Mouse (Mus musculus) heart, adult 2 months (tissue): Measurements from ENCODE around the gene Cdh16. TPM values are rescaled to one million over a fixed set of nuclear protein-coding genes. Genes with fewer than 3 reads are reported as not detected.

Experiments
- DNase-seq, 2 experiments: peaks; one replicate each; pipeline ENCODE4 v3.0.0; 2021
- H3K27ac ChIP-seq: fragments of 200-600 bp; 2 replicates; pipeline ENCODE4 v1.8.1; 2022
- H3K27me3 ChIP-seq: fragments of 200-500 bp; 2 replicates; pipeline ENCODE4 v1.6.1; 2012; ENCODE audit warnings: mild to moderate bottlenecking, low read length, inconsistent platforms, mixed read lengths; ENCODE audit not compliant: control insufficient read depth, insufficient read depth
- H3K36me3 ChIP-seq: fragments of 200-500 bp; 2 replicates; pipeline ENCODE4 v1.6.1; 2012; ENCODE audit warnings: low read length, inconsistent platforms; ENCODE audit not compliant: control insufficient read depth, insufficient read depth
- H3K4me1 ChIP-seq: fragments of 200-500 bp; 2 replicates; pipeline ENCODE4 v1.6.1; 2011; ENCODE audit warnings: low read length; ENCODE audit not compliant: control insufficient read depth, insufficient read depth
- H3K4me3 ChIP-seq: fragments of 200-600 bp; 2 replicates; pipeline ENCODE4 v1.8.1; 2022
- H3K79me2 ChIP-seq: fragments of 200-500 bp; replicated peaks from 2 replicates; pipeline ENCODE4 v1.6.1; 2012; ENCODE audit warnings: mild to moderate bottlenecking, inconsistent platforms, low read length, moderate library complexity, mixed read lengths; ENCODE audit not compliant: control insufficient read depth, insufficient read depth
- H3K9ac ChIP-seq: fragments of 200-500 bp; 2 replicates; pipeline ENCODE4 v1.6.1; 2012; ENCODE audit warnings: low read depth, mild to moderate bottlenecking, control low read depth, inconsistent platforms, low read length, mixed read lengths
- CTCF ChIP-seq: fragments of 200-600 bp; IDR thresholded peaks from 2 replicates; pipeline ENCODE4 v1.8.1; 2022; ENCODE audit warnings: antibody characterized with exemption, mild to moderate bottlenecking, moderate library complexity
- EP300 ChIP-seq: fragments of 200-500 bp; IDR thresholded peaks from 2 replicates; pipeline ENCODE4 v1.6.1; 2011; ENCODE audit warnings: low read depth, low read length, control low read depth; ENCODE audit not compliant: insufficient read depth
- POLR2A ChIP-seq: fragments of 200-500 bp; IDR thresholded peaks from 2 replicates; pipeline ENCODE4 v1.6.1; 2011; ENCODE audit warnings: mild to moderate bottlenecking, low read depth, low read length, control low read depth; ENCODE audit not compliant: insufficient read depth
- WGBS: fragments of 180-500 bp; shearing (Covaris S2); methylation state at CpG from one replicate; pipeline ENCODE4 v1.1.7; 2018; 5-methylcytosine and 5-hydroxymethylcytosine counted together
- intact Hi-C: fragments of 180-260 bp; cut with DNase I; formaldehyde crosslinking; loops from one replicate; pipeline ENCODE4 v1.15.1; 2025
- polyA plus RNA-seq: library from polyadenylated mRNA; depleted of rRNA; stranded (reverse); fragments of >200 nt; gene quantifications from 2 replicates; pipeline ENCODE4 v1.2.3, GENCODE M21; 2012
- total RNA-seq, 2 experiments: library from RNA; stranded (reverse); gene quantifications; 2 replicates each; pipeline ENCODE4 v1.2.3; 2021

Gene Cdh16
- total and polyA plus RNA-seq, 3 experiments = 3.3 to 7.1 (median 4.3) TPM

DNA sequence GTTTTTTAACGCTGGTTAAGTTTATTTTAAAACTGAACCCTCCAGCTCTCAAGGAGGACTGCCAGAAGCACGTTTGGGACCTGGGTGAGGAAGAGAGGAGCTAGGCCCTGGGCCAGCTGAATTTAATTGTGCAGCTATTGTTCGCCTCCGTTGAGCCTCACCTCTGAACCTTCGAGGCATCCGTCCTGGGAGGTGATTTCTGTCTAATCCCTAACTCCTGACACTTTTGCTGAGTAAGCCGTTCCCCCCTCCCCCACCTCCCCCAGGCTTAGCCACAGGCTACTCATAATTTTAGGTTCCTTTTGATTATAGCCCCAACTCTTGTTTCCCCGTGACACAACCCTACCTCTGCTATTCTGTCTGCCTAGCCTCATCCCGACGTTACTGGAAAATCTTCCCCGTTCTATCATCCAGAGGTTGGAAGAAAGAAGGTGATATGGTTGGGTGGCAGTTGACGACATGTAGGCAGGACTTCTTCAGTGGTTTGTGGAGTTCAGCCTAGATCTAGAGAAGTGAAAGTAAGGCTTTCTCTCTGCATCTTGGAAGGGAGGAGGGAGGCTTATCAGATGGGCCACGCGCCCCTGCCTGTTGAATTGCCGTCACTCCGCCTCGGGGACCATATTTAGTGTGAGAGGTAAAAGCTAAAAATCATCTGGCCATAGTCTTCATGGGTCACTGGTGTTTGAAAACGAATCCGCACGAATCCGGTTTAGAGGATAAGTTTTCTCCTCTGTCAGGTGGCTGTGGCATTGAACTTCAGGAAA is 28.2 kb downstream of the Cdh16 start:
- DNase-seq = no peak
- Histone ChIP-seq H3K36me3 (no peaks in the 10 kb centered on the region; the same call in 1 of the 2 replicates), H3K4me3 (no peak overlapping the region), H3K79me2 (peaks cover 3% of the 10 kb centered on the region), H3K27ac (no peak overlapping the region), H3K9ac (no peak overlapping the region), H3K27me3 (no peaks in the 10 kb centered on the region), H3K4me1 (peaks cover 2% of the 10 kb centered on the region)
- TF ChIP-seq POLR2A (no peak), CTCF (no peak), EP300 (no peak)
- intact Hi-C loops = no loop called here
- WGBS = 68% methylated on average over 21 of the region's 21 CpGs

DNA sequence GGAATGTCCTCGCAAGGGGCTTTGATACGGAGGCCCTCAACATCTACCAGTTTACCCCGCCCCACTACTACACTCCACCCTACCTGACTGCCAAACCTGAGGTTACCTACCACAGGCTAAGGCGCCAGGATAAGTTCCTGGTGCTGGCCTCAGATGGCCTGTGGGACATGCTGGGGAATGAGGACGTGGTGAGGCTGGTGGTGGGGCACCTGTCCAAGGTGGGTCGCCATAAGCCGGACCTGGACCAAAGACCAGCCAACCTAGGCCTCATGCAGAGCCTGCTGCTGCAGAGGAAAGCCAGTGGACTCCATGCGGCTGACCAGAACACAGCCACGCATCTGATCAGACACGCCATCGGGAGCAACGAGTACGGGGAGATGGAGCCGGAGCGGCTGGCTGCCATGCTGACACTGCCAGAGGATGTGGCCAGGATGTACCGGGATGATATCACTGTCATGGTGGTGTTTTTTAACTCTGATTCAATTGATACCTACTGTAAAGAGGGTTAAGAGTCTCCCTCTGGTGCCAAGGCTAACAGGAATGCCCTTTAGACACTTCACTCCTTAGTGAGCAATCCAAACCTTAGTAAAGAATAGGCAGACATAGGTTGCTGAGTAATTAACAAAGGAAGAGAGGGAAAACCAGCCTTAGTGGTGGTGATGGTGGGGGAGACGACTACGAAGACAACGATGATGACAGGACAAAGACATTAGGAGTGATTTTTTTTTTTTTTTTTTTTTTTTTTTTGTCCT is 29.4 kb downstream of the Cdh16 start:
- intact Hi-C loops = no loop called here
- WGBS = 94% methylated on average over 19 of the region's 19 CpGs

DNA sequence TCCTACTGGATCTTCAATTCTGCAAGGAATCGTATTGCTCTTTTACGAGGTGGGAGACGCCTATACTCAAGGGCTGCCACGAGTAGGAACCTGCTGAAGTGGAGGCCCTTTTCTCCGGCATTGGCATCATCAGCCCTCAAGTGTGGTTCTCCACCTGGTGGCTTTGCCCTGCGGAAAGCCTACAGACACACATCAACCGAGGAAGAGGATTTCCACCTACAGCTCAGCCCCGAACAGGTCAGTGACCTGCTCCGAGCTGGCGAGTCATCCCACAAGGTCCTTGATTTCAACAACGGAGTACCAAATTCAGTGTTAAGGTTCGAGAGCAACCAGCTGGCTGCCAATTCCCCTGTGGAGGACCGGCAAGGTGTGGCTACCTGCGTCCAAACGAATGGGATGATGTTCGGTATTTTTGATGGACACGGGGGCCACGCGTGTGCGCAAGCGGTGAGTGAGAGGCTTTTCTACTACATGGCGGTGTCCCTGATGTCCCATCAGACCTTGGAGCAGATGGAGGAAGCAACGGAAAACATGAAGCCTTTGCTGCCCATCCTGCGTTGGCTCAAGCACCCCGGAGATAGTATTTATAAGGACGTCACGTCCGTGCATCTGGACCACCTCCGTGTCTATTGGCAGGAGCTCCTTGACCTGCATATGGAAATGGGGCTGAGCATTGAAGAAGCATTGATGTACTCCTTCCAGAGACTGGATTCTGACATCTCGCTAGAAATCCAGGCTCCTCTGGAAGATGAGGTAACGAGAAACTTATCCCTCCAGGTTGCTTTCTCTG is 30.5 kb downstream of the Cdh16 start:
- TF ChIP-seq POLR2A (no peak), CTCF (no peak), EP300 (no peak)
- H3K9ac ChIP-seq = no peak overlapping the region
- no peaks in the 10 kb centered on the region; the same call in 1 of the 2 replicates for H3K36me3 ChIP-seq
- peaks cover 2% of the 10 kb centered on the region for H3K4me1 ChIP-seq
- WGBS = 94% methylated on average over 31 of the region's 31 CpGs
- intact Hi-C loops = no loop called here
- no peak overlapping the region for H3K27ac ChIP-seq
- peaks cover 3% of the 10 kb centered on the region for H3K79me2 ChIP-seq
- H3K27me3 ChIP-seq = no peaks in the 10 kb centered on the region
- DNase-seq = no peak
- no peak overlapping the region for H3K4me3 ChIP-seq

More for the DNA sequence above, 29.4 kb downstream of the Cdh16 start:
- Histone ChIP-seq H3K36me3 (no peaks in the 10 kb centered on the region; the same call in 1 of the 2 replicates), H3K4me3 (no peak overlapping the region), H3K27me3 (no peaks in the 10 kb centered on the region), H3K79me2 (peaks cover 3% of the 10 kb centered on the region), H3K9ac (no peak overlapping the region), H3K4me1 (peaks cover 2% of the 10 kb centered on the region), H3K27ac (no peak overlapping the region)
- DNase-seq = no peak
- TF ChIP-seq CTCF (no peak), POLR2A (no peak), EP300 (no peak)

GRCm38 (mm10) chr8:104592566-104592965 is 31.6 kb downstream of the Cdh16 start:
- 0 out of 2 replicates have a peak overlapping the region, but pooled peaks have one; percentile 14 for H3K9ac ChIP-seq

GRCm38 (mm10) chr8:104591856-104592255 is 32.3 kb downstream of the Cdh16 start:
- DNase-seq = no peak

More at GRCm38 (mm10) chr8:104592566-104592965, 31.6 kb downstream of the Cdh16 start:
- no peaks in the 10 kb centered on the region; the same call in 1 of the 2 replicates for H3K36me3 ChIP-seq
- no peak overlapping the region; the same call in 1 of the 2 replicates for H3K4me3 ChIP-seq
- intact Hi-C loops = no loop called here
- TF ChIP-seq EP300 = no peak
- no peak for TF ChIP-seq CTCF
- no peak for TF ChIP-seq POLR2A
- peaks cover 2% of the 10 kb centered on the region for H3K4me1 ChIP-seq
- peaks cover 3% of the 10 kb centered on the region for H3K79me2 ChIP-seq
- H3K27me3 ChIP-seq = no peaks in the 10 kb centered on the region
- H3K27ac ChIP-seq = no peak overlapping the region; the same call in 1 of the 2 replicates
- no peak for DNase-seq
- WGBS = 68% methylated on average over 6 of the region's 6 CpGs

More at GRCm38 (mm10) chr8:104591856-104592255, 32.3 kb downstream of the Cdh16 start:
- 4% methylated on average over 9 of the region's 9 CpGs for WGBS
- Histone ChIP-seq H3K9ac (peak overlapping the region; percentile 79), H3K36me3 (no peaks in the 10 kb centered on the region; the same call in 1 of the 2 replicates), H3K4me3 (peak overlapping the region; percentile 91), H3K27ac (peak overlapping the region; percentile 90), H3K79me2 (peaks cover 3% of the 10 kb centered on the region), H3K4me1 (peaks cover 2% of the 10 kb centered on the region), H3K27me3 (no peaks in the 10 kb centered on the region)
- TF ChIP-seq CTCF (no peak), EP300 (0 out of 2 replicates have a peak, but pooled peaks have one; percentile 22), POLR2A (no peak)
- intact Hi-C loops = no loop called here
